Mouse (Mus musculus): ENCODE data around the gene Cnrip1. TPM values are rescaled to one million over a fixed set of nuclear protein-coding genes. Genes with fewer than 3 reads are reported as not detected.

The Cnrip1 gene
- polyA plus RNA-seq (2012), result not detected in 2 replicates

GRCm38 (mm10) chr11:17051545-17052475, at the start of gene Cnrip1, which contains the start of gene Plek:
TSS of gene Cnrip1 (plus strand) at chr11:17051586.
TSS of gene Plek (minus strand) at chr11:17052381.
- TF ChIP-seq GATA1 (IDR thresholded peaks at IDR 0.05; ENCODE audit: low read length), result no peak

GRCm38 (mm10) chr11:17002739-17003373, 48.5 kb upstream of the Cnrip1 start:
- no peak for TF ChIP-seq GATA1 (IDR thresholded peaks at IDR 0.05; ENCODE audit: low read length)

DNA sequence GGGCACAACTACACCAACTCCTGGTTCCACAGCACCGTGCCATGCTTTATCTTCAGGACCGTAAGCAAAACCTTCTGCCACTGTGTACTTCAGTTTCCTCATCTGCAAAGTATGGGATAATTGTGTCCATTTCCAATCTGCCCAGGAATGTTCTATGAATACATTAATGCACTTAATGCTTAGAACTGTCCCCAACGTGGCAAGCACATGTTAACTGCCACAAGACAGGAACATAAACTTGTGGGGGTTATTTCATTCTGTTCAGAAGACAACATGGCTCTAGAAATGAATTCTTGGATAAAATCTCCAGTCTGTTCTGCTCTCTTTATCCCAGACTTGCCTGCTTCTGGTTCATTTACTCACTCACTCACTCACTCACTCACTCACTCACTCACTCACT, 47.6 kb upstream of the Cnrip1 start:
- TF ChIP-seq GATA1 (IDR thresholded peaks at IDR 0.05; ENCODE audit: low read length), result no peak

GRCm38 (mm10) chr11:17004899-17005846, 46.2 kb upstream of the Cnrip1 start:
- peak; percentile 60 for TF ChIP-seq GATA1 (IDR thresholded peaks at IDR 0.05; ENCODE audit: low read length)

GRCm38 (mm10) chr11:17007517-17008173, 43.7 kb upstream of the Cnrip1 start:
- no peak for TF ChIP-seq GATA1 (IDR thresholded peaks at IDR 0.05; ENCODE audit: low read length)

GRCm38 (mm10) chr11:17008498-17008941, 42.9 kb upstream of the Cnrip1 start:
- no peak for TF ChIP-seq GATA1 (IDR thresholded peaks at IDR 0.05; ENCODE audit: low read length)

GRCm38 (mm10) chr11:17012948-17013347, 38.4 kb upstream of the Cnrip1 start:
- TF ChIP-seq GATA1 (IDR thresholded peaks at IDR 0.05; ENCODE audit: low read length), result no peak

GRCm38 (mm10) chr11:17019328-17019727, 32.1 kb upstream of the Cnrip1 start:
- no peak for TF ChIP-seq GATA1 (IDR thresholded peaks at IDR 0.05; ENCODE audit: low read length)

DNA sequence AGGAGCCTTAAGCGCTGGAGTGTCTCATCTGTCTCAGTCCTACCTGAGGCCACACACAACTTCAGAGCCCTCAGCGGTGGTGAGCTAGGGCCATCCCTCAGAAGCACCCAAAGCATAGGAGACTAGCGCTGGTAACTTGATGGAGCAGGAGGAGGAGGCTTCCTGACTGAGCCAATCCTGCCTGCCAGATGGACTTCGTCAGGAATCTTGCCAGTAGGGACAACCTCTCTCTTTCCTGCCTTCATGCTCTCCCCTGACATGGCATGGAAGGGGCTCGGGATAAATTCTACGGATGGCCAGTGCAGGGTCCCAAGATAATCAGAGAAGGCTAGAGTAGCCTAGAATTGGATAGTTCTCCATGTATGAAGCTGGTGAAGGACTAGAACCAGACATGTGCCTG, 28.2 kb upstream of the Cnrip1 start:
- no peak for TF ChIP-seq GATA1 (IDR thresholded peaks at IDR 0.05; ENCODE audit: low read length)

DNA sequence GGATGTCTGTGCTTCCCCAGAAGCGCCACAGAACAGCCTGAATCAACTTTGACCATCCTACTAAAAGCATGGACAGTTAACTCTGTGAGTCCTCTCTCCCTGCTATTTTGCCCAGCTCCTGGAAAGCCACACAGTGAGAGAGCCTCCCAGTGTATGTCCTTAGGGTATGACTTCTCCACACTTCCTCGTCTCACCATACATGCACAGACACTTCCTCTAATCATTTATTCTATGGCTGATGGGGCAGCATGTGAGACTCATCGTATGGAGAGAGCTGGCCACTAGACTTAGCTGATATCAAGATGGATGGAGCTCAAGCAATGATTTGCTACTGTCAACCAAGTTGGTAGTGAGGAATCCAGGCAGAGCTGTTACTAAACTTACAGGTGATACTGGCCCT, 27.4 kb upstream of the Cnrip1 start:
- no peak for TF ChIP-seq GATA1 (IDR thresholded peaks at IDR 0.05; ENCODE audit: low read length)

DNA sequence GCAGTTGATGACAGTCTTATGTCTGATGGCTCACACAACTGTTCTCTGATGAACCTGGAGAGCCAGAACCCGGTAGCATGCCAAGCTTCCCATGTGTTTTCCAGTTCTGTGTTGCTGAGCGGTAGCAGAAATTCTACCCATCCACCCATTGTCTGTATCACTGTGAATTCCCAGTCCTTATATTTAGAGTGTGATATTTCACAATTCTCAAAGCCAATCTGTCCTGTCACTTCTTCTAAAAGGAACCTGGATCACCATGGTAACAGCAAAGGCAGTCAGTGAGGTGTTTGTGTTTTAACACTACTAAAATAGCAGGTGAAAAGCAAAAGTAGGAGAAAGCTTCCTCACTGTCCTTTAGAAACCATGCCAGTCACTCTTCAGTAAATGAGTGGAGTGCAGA, 5.6 kb upstream of the Cnrip1 start:
- TF ChIP-seq GATA1 (IDR thresholded peaks at IDR 0.05; ENCODE audit: low read length), result no peak

- no peak for TF ChIP-seq GATA1 (IDR thresholded peaks at IDR 0.05; ENCODE audit: low read length)
Observed at GRCm38 (mm10) chr11:17052476-17053049, 1.2 kb downstream of the Cnrip1 start.

DNA sequence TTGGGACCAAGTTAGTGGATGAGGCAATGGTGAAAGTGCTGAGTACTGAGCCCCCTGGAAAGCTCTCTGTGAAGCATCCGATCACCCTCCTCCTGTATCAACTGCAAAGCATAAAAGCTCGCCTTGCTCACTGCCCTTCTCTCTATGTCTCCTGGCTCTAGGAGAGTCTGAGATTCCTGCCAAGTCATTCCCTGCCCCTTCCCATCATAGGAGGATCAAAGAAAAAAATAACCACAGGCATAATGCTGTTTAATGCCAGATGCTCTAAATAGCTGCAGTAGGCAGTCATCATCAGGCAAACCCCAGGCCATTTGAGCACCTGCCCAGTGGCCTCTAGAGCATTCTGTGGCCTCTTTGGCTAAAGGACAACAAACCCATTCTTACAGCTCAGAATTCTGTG, 24.3 kb downstream of the Cnrip1 start:
- no peak for TF ChIP-seq GATA1 (IDR thresholded peaks at IDR 0.05; ENCODE audit: low read length)

- TF ChIP-seq GATA1 (IDR thresholded peaks at IDR 0.05; ENCODE audit: low read length), result no peak
Observed at GRCm38 (mm10) chr11:17082086-17082485, 30.7 kb downstream of the Cnrip1 start.
